Comparison of ENCODE assay signal across 8 mouse cellular contexts in the genomic region with DNA sequence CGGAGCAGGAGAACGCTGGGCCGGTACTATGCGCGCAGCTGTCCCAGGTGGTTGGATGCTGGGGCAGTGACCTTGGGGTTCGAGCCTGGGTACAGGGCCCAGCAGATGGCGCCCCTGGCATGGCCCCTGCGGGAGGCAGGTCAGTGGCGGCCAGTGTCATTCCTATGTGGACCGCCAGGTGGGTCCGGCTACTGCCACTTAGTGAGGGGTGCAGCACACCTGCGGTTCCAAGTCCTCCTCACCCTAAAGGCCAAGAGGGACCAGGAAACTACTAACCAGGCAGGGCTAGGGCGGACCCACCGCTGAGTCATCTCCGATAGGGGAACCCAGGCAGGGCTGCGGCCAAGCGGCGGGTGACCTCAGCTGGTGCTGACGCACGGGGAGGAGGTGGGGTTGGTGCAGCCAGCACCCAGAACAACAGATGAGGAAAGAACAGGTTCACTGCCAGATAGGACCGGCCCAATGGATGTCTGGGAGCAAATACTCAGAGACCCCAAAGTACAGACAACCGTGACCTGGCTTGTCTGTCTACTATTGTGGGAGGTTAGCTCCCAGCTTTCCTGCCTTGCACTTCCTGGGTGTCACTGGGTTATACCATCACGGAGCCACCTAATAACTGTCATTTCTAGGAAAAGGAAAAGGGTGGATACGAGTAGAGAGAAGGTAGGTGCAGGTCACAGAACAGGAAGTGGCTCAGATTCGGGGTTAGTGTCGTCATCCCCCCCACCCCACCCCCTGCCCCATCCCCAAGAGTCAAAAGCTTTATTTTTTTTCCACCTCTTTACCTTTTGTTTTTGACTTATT. TPM values are rescaled to one million over a fixed set of nuclear protein-coding genes. Genes with fewer than 3 reads are reported as not detected.
A peak's percentile ranks its signal among the peaks of the same experiment; 100 is the strongest.
DNase-seq lines count a peak whose midpoint lies in the region; ATAC-seq and TF ChIP-seq lines count a peak whose summit lies in the region.

No protein-coding gene starts in this region.

- peak overlapping the region; percentile 75 for H3K27ac ChIP-seq in hindbrain, embryonic 10.5 days
- H3K27ac ChIP-seq in hindbrain, embryonic 16.5 days (ENCODE audit: low read depth, low read length), result no peak overlapping the region
- H3K27ac ChIP-seq in brown adipose tissue, adult 24 weeks (replicated peaks; ENCODE audit: low read depth, low read length), result peak overlapping the region; percentile 55
- no peak overlapping the region for H3K27ac ChIP-seq in hindbrain, embryonic 11.5 days (ENCODE audit: low read depth, low read length)
- peak overlapping the region; percentile 79; the same call in 1 of the 2 replicates for H3K27ac ChIP-seq in limb, embryonic 13.5 days
- H3K27ac ChIP-seq in midbrain, postnatal 0 days (ENCODE audit: low read depth, low read length), result no peak overlapping the region
- peak overlapping the region; percentile 100; the same call in 1 of the 2 replicates for H3K27ac ChIP-seq in stomach, embryonic 14.5 days (ENCODE audit: low read length)

- H3K9ac ChIP-seq in hindbrain, embryonic 16.5 days (ENCODE audit: low read depth, low read length), result no peak overlapping the region
- H3K9ac ChIP-seq in hindbrain, embryonic 11.5 days (ENCODE audit: low read depth, low read length), result no peak overlapping the region
- H3K9ac ChIP-seq in limb, embryonic 13.5 days, result no peak overlapping the region
- no peak overlapping the region for H3K9ac ChIP-seq in midbrain, postnatal 0 days (replicated peaks; ENCODE audit: low read length, poor library complexity, severe bottlenecking)
- H3K9ac ChIP-seq in stomach, embryonic 14.5 days (replicated peaks; ENCODE audit: low read depth, low read length), result no peak overlapping the region

- H3K36me3 ChIP-seq in hindbrain, embryonic 10.5 days, result no peaks in the 10 kb centered on the region
- no peaks in the 10 kb centered on the region for H3K36me3 ChIP-seq in hindbrain, embryonic 16.5 days (ENCODE audit: control insufficient read depth, insufficient read depth, low read length)
- no peaks in the 10 kb centered on the region for H3K36me3 ChIP-seq in hindbrain, embryonic 11.5 days (ENCODE audit: control insufficient read depth, insufficient read depth, low read length)
- H3K36me3 ChIP-seq in limb, embryonic 13.5 days, result no peaks in the 10 kb centered on the region
- H3K36me3 ChIP-seq in midbrain, postnatal 0 days (ENCODE audit: insufficient read depth, low read length), result no peaks in the 10 kb centered on the region
- no peaks in the 10 kb centered on the region for H3K36me3 ChIP-seq in stomach, embryonic 14.5 days (ENCODE audit: control insufficient read depth, insufficient read depth, low read length)

- ATAC-seq in hindbrain, embryonic 16.5 days, result no peak
- no peak for ATAC-seq in hindbrain, embryonic 11.5 days (ENCODE audit: low FRiP score)
- ATAC-seq in limb, embryonic 13.5 days (ENCODE audit: low FRiP score, low read depth), result no peak
- no peak for ATAC-seq in midbrain, postnatal 0 days (ENCODE audit: low FRiP score)
- peak; percentile 48 for ATAC-seq in stomach, embryonic 14.5 days (ENCODE audit: insufficient number of reproducible peaks, insufficient read depth, low FRiP score, low read depth)

- peaks cover 10% of the 10 kb centered on the region; the same call in 1 of the 2 replicates for H3K27me3 ChIP-seq in hindbrain, embryonic 10.5 days (ENCODE audit: insufficient read depth, poor library complexity, severe bottlenecking)
- no peaks in the 10 kb centered on the region for H3K27me3 ChIP-seq in hindbrain, embryonic 16.5 days (replicated peaks; ENCODE audit: control insufficient read depth, insufficient read depth, low read length)
- no peaks in the 10 kb centered on the region for H3K27me3 ChIP-seq in hindbrain, embryonic 11.5 days (ENCODE audit: control insufficient read depth, insufficient read depth, low read length)
- H3K27me3 ChIP-seq in limb, embryonic 13.5 days, result no peaks in the 10 kb centered on the region
- H3K27me3 ChIP-seq in midbrain, postnatal 0 days (ENCODE audit: insufficient read depth, low read length), result no peaks in the 10 kb centered on the region
- no peaks in the 10 kb centered on the region for H3K27me3 ChIP-seq in stomach, embryonic 14.5 days (ENCODE audit: control insufficient read depth, insufficient read depth, low read length)

- H3K4me3 ChIP-seq in hindbrain, embryonic 10.5 days, result peak overlapping the region; percentile 20; the same call in 1 of the 2 replicates
- H3K4me3 ChIP-seq in hindbrain, embryonic 16.5 days (ENCODE audit: low read length), result no peak overlapping the region
- H3K4me3 ChIP-seq in brown adipose tissue, adult 24 weeks (ENCODE audit: insufficient read depth, low read depth, low read length), result peak overlapping the region; percentile 45
- H3K4me3 ChIP-seq in hindbrain, embryonic 11.5 days (ENCODE audit: low read depth, low read length), result no peak overlapping the region
- no peak overlapping the region for H3K4me3 ChIP-seq in limb, embryonic 13.5 days
- H3K4me3 ChIP-seq in midbrain, postnatal 0 days (ENCODE audit: low read depth, low read length), result no peak overlapping the region
- no peak overlapping the region for H3K4me3 ChIP-seq in stomach, embryonic 14.5 days (ENCODE audit: low read depth, low read length)

- WGBS in hindbrain, embryonic 10.5 days, result 27% methylated on average over 26 of the region's 26 CpGs
- 30% methylated on average over 21 of the region's 26 CpGs for WGBS in hindbrain, embryonic 16.5 days
- WGBS in hindbrain, embryonic 11.5 days, result 28% methylated on average over 26 of the region's 26 CpGs
- WGBS in limb, embryonic 13.5 days, result 24% methylated on average over 26 of the region's 26 CpGs
- WGBS in midbrain, postnatal 0 days, result 23% methylated on average over 26 of the region's 26 CpGs
- 27% methylated on average over 25 of the region's 26 CpGs for WGBS in stomach, embryonic 14.5 days

- H3K4me2 ChIP-seq in hindbrain, embryonic 16.5 days (ENCODE audit: low read length), result no peak overlapping the region
- H3K4me2 ChIP-seq in hindbrain, embryonic 11.5 days (replicated peaks; ENCODE audit: low read depth, low read length), result 0 out of 2 replicates have a peak overlapping the region, but pooled peaks have one; percentile 7
- no peak overlapping the region for H3K4me2 ChIP-seq in limb, embryonic 13.5 days (replicated peaks)
- H3K4me2 ChIP-seq in midbrain, postnatal 0 days (ENCODE audit: low read depth, low read length, poor library complexity, severe bottlenecking), result 0 out of 2 replicates have a peak overlapping the region, but pooled peaks have one; percentile 6
- H3K4me2 ChIP-seq in stomach, embryonic 14.5 days (replicated peaks; ENCODE audit: low read depth, low read length), result 0 out of 2 replicates have a peak overlapping the region, but pooled peaks have one; percentile 6

- peak; percentile 69 for DNase-seq in hindbrain, embryonic 10.5 days (ENCODE audit: low spot score)
- peak; percentile 75 for DNase-seq in fibroblast of lung, adult 2 months (ENCODE audit: low read depth)
- peak; percentile 70 for DNase-seq in hindbrain, embryonic 11.5 days (ENCODE audit: low spot score)
- no peak for DNase-seq in midbrain, postnatal 0 days (ENCODE audit: low spot score)

- no peaks in the 10 kb centered on the region for H3K9me3 ChIP-seq in hindbrain, embryonic 10.5 days
- H3K9me3 ChIP-seq in hindbrain, embryonic 16.5 days (ENCODE audit: control insufficient read depth, low read length), result no peaks in the 10 kb centered on the region
- H3K9me3 ChIP-seq in hindbrain, embryonic 11.5 days (ENCODE audit: control insufficient read depth, low read length), result no peaks in the 10 kb centered on the region
- H3K9me3 ChIP-seq in limb, embryonic 13.5 days, result no peaks in the 10 kb centered on the region
- no peaks in the 10 kb centered on the region for H3K9me3 ChIP-seq in midbrain, postnatal 0 days (ENCODE audit: low read length)
- H3K9me3 ChIP-seq in stomach, embryonic 14.5 days (ENCODE audit: control insufficient read depth, low read depth, low read length), result no peaks in the 10 kb centered on the region

- H3K4me1 ChIP-seq in hindbrain, embryonic 10.5 days (replicated peaks), result peaks cover 70% of the 10 kb centered on the region
- H3K4me1 ChIP-seq in hindbrain, embryonic 16.5 days (ENCODE audit: control insufficient read depth, insufficient read depth, low read depth, low read length), result peaks cover 39% of the 10 kb centered on the region
- peaks cover 8% of the 10 kb centered on the region; the same call in 1 of the 2 replicates for H3K4me1 ChIP-seq in brown adipose tissue, adult 24 weeks (ENCODE audit: control insufficient read depth, insufficient read depth, insufficient read length, low read length)
- H3K4me1 ChIP-seq in hindbrain, embryonic 11.5 days (replicated peaks; ENCODE audit: control insufficient read depth, insufficient read depth, low read length), result peaks cover 22% of the 10 kb centered on the region
- H3K4me1 ChIP-seq in limb, embryonic 13.5 days, result peaks cover 78% of the 10 kb centered on the region
- peaks cover 19% of the 10 kb centered on the region for H3K4me1 ChIP-seq in midbrain, postnatal 0 days (ENCODE audit: insufficient read depth, low read length)
- H3K4me1 ChIP-seq in stomach, embryonic 14.5 days (ENCODE audit: control insufficient read depth, insufficient read depth, low read length), result peaks cover 41% of the 10 kb centered on the region

- TF ChIP-seq CTCF in midbrain, postnatal 0 days (IDR thresholded peaks at IDR 0.05), result peak; percentile 68

RNA-seq across cellular contexts. Expression of gene Actg1, which starts 5.4 kb away (rescaled TPM):
- 3,119 and 3,536 TPM in 2 replicates for polyA plus RNA-seq in hindbrain, embryonic 10.5 days (2016; fragmentation: Nextera tagmentation; extraction: Ambion mirVana)
- 4,199 and 4,222 TPM in 2 replicates for polyA plus RNA-seq in hindbrain, embryonic 16.5 days (2015; fragmentation: Nextera tagmentation; extraction: Ambion mirVana)
- polyA plus RNA-seq in brown adipose tissue, adult 24 weeks (2012; ENCODE audit: insufficient read depth, insufficient read length, missing spikeins), result 325 and 418 TPM in 2 replicates
- polyA plus RNA-seq in hindbrain, embryonic 11.5 days (2014; fragmentation: Nextera tagmentation; extraction: Ambion mirVana), result 3,592 and 3,665 TPM in 2 replicates
- 2,628 and 2,724 TPM in 2 replicates for polyA plus RNA-seq in limb, embryonic 13.5 days (2015; fragmentation: Nextera tagmentation; extraction: Ambion mirVana)
- total RNA-seq in midbrain, postnatal 0 days (2014; rRNA removed), result 2,534 and 2,842 TPM in 2 replicates
- 3,992 and 4,056 TPM in 2 replicates for polyA plus RNA-seq in midbrain, postnatal 0 days (2015; fragmentation: Nextera tagmentation; extraction: Ambion mirVana)
- polyA plus RNA-seq in stomach, embryonic 14.5 days (2014; fragmentation: Nextera tagmentation; extraction: Ambion mirVana), result 2,902 and 3,014 TPM in 2 replicates

RNA-seq across cellular contexts. Expression of gene Fscn2, which starts 7.6 kb away (rescaled TPM):
- polyA plus RNA-seq in hindbrain, embryonic 10.5 days (2016; fragmentation: Nextera tagmentation; extraction: Ambion mirVana), result 0.50 and 0.77 TPM in 2 replicates
- polyA plus RNA-seq in hindbrain, embryonic 16.5 days (2015; fragmentation: Nextera tagmentation; extraction: Ambion mirVana), result 0.66 and 1.6 TPM in 2 replicates
- polyA plus RNA-seq in brown adipose tissue, adult 24 weeks (2012; ENCODE audit: insufficient read depth, insufficient read length, missing spikeins), result not detected in 2 replicates
- 1.1 and 1.5 TPM in 2 replicates for polyA plus RNA-seq in hindbrain, embryonic 11.5 days (2014; fragmentation: Nextera tagmentation; extraction: Ambion mirVana)
- polyA plus RNA-seq in limb, embryonic 13.5 days (2015; fragmentation: Nextera tagmentation; extraction: Ambion mirVana), result 0.52 and 0.61 TPM in 2 replicates
- 0.71 TPM in 1 of 2 replicates, not detected in the other for total RNA-seq in midbrain, postnatal 0 days (2014; rRNA removed)
- polyA plus RNA-seq in midbrain, postnatal 0 days (2015; fragmentation: Nextera tagmentation; extraction: Ambion mirVana), result 0.71 and 1.5 TPM in 2 replicates
- polyA plus RNA-seq in stomach, embryonic 14.5 days (2014; fragmentation: Nextera tagmentation; extraction: Ambion mirVana), result 0.30 and 0.59 TPM in 2 replicates

RNA-seq across cellular contexts. Expression of gene Faap100, which starts 24.9 kb away (rescaled TPM):
- 38.0 and 45.9 TPM in 2 replicates for polyA plus RNA-seq in hindbrain, embryonic 10.5 days (2016; fragmentation: Nextera tagmentation; extraction: Ambion mirVana)
- 103 and 109 TPM in 2 replicates for polyA plus RNA-seq in hindbrain, embryonic 16.5 days (2015; fragmentation: Nextera tagmentation; extraction: Ambion mirVana)
- 6.2 and 7.3 TPM in 2 replicates for polyA plus RNA-seq in brown adipose tissue, adult 24 weeks (2012; ENCODE audit: insufficient read depth, insufficient read length, missing spikeins)
- polyA plus RNA-seq in hindbrain, embryonic 11.5 days (2014; fragmentation: Nextera tagmentation; extraction: Ambion mirVana), result 27.8 and 33.6 TPM in 2 replicates
- polyA plus RNA-seq in limb, embryonic 13.5 days (2015; fragmentation: Nextera tagmentation; extraction: Ambion mirVana), result 37.0 and 38.6 TPM in 2 replicates
- 165 and 180 TPM in 2 replicates for total RNA-seq in midbrain, postnatal 0 days (2014; rRNA removed)
- 109 and 114 TPM in 2 replicates for polyA plus RNA-seq in midbrain, postnatal 0 days (2015; fragmentation: Nextera tagmentation; extraction: Ambion mirVana)
- polyA plus RNA-seq in stomach, embryonic 14.5 days (2014; fragmentation: Nextera tagmentation; extraction: Ambion mirVana), result 35.7 and 40.2 TPM in 2 replicates

Comparison
In these comparisons a context has a peak if more than half of its experiments do, and no peak if none do; other contexts are left out.
1. H3K27ac ChIP-seq: peak in hindbrain, embryonic 10.5 days (single experiment), brown adipose tissue, adult 24 weeks (single experiment), limb, embryonic 13.5 days (single experiment) and stomach, embryonic 14.5 days (single experiment); none in hindbrain, embryonic 16.5 days (single experiment), hindbrain, embryonic 11.5 days (single experiment) and midbrain, postnatal 0 days (single experiment).
2. H3K4me3 ChIP-seq: peak in hindbrain, embryonic 10.5 days (single experiment) and brown adipose tissue, adult 24 weeks (single experiment); none in hindbrain, embryonic 16.5 days (single experiment), hindbrain, embryonic 11.5 days (single experiment), limb, embryonic 13.5 days (single experiment), midbrain, postnatal 0 days (single experiment) and stomach, embryonic 14.5 days (single experiment).
3. H3K4me2 ChIP-seq: peak in hindbrain, embryonic 11.5 days (single experiment), midbrain, postnatal 0 days (single experiment) and stomach, embryonic 14.5 days (single experiment); none in hindbrain, embryonic 16.5 days (single experiment) and limb, embryonic 13.5 days (single experiment).